Mouse (Mus musculus): Measurements from ENCODE around the gene Hif3a. TPM values are rescaled to one million over a fixed set of nuclear protein-coding genes. Genes with fewer than 3 reads are reported as not detected.

The Hif3a gene
- total and polyA plus RNA-seq, 2 experiments from 2014 or later: 3.4 to 22.1 TPM

- no peak overlapping the region for H3K4me3 ChIP-seq (ENCODE audit: low read length)
- no peaks in the 10 kb centered on the region for H3K27me3 ChIP-seq (ENCODE audit: insufficient read depth, low read length)
- no peak for TF ChIP-seq CTCF (IDR thresholded peaks at IDR 0.05; ENCODE audit: low read depth)
- no peak for DNase-seq (ENCODE audit: low spot score)
- WGBS: 64% methylated on average over 7 of the region's 7 CpGs
- H3K4me1 ChIP-seq (ENCODE audit: insufficient read depth, low read length): peaks cover 20% of the 10 kb centered on the region
- no peak overlapping the region for H3K4me2 ChIP-seq (ENCODE audit: low read depth, low read length)
- no peak for ATAC-seq
- peaks cover under 1% of the 10 kb centered on the region; the same call in 1 of the 2 replicates for H3K36me3 ChIP-seq (ENCODE audit: insufficient read depth, low read length)
- H3K27ac ChIP-seq: no peak overlapping the region
- H3K9me3 ChIP-seq (ENCODE audit: low read length): no peaks in the 10 kb centered on the region
- H3K9ac ChIP-seq (replicated peaks; ENCODE audit: low read length): no peak overlapping the region
Measured at GRCm38 (mm10) chr7:17028923-17029322, 33.3 kb downstream of the Hif3a start.

GRCm38 (mm10) chr7:17027588-17028343 lies 34.5 kb downstream of the Hif3a start, which contains the start of gene Ppp5c:
TSS of gene Ppp5c (minus strand) at chr7:17027924.
- Histone ChIP-seq H3K4me2 (ENCODE audit: low read depth, low read length) (peak within 1 kb of the TSS; percentile 77), H3K27ac (peak within 1 kb of the TSS; percentile 82), H3K27me3 (ENCODE audit: insufficient read depth, low read length) (no peaks in the 10 kb centered on the region), H3K36me3 (ENCODE audit: insufficient read depth, low read length) (peaks cover 4% of the 10 kb centered on the region; the same call in 1 of the 2 replicates), H3K9me3 (ENCODE audit: low read length) (no peaks in the 10 kb centered on the region), H3K4me1 (ENCODE audit: insufficient read depth, low read length) (peaks cover 20% of the 10 kb centered on the region), H3K4me3 (ENCODE audit: low read length) (peak within 1 kb of the TSS; percentile 83), H3K9ac (replicated peaks; ENCODE audit: low read length) (peak within 1 kb of the TSS; percentile 73)
- ATAC-seq: peak; percentile 88
- peak; percentile 95 for DNase-seq (ENCODE audit: low spot score)
- no peak for TF ChIP-seq CTCF (IDR thresholded peaks at IDR 0.05; ENCODE audit: low read depth)
- under 1% methylated on average over 53 of the region's 58 CpGs for WGBS

- Histone ChIP-seq H3K4me3 (ENCODE audit: low read length) (peak overlapping the region; percentile 83), H3K27me3 (ENCODE audit: insufficient read depth, low read length) (no peaks in the 10 kb centered on the region), H3K36me3 (ENCODE audit: insufficient read depth, low read length) (peaks cover 12% of the 10 kb centered on the region), H3K4me2 (ENCODE audit: low read depth, low read length) (peak overlapping the region; percentile 77), H3K27ac (peak overlapping the region; percentile 82), H3K9ac (replicated peaks; ENCODE audit: low read length) (peak overlapping the region; percentile 73), H3K4me1 (ENCODE audit: insufficient read depth, low read length) (peaks cover 20% of the 10 kb centered on the region), H3K9me3 (ENCODE audit: low read length) (no peaks in the 10 kb centered on the region)
- ATAC-seq (peak; percentile 69), DNase-seq (ENCODE audit: low spot score) (peak; percentile 86)
- peak; percentile 78 for TF ChIP-seq CTCF (IDR thresholded peaks at IDR 0.05; ENCODE audit: low read depth)
- 9% methylated on average over 24 of the region's 24 CpGs for WGBS
Measured at GRCm38 (mm10) chr7:17026710-17027587, 35.3 kb downstream of the Hif3a start.

- Histone ChIP-seq H3K27ac (no peak overlapping the region; the same call in 1 of the 2 replicates), H3K4me3 (ENCODE audit: low read length) (peak overlapping the region; percentile 83; the same call in 1 of the 2 replicates), H3K9ac (replicated peaks; ENCODE audit: low read length) (0 out of 2 replicates have a peak overlapping the region, but pooled peaks have one; percentile 73), H3K4me1 (ENCODE audit: insufficient read depth, low read length) (peaks cover 20% of the 10 kb centered on the region), H3K4me2 (ENCODE audit: low read depth, low read length) (peak overlapping the region; percentile 77), H3K27me3 (ENCODE audit: insufficient read depth, low read length) (no peaks in the 10 kb centered on the region), H3K36me3 (ENCODE audit: insufficient read depth, low read length) (peaks cover 21% of the 10 kb centered on the region), H3K9me3 (ENCODE audit: low read length) (no peaks in the 10 kb centered on the region)
- DNase-seq (ENCODE audit: low spot score) (no peak), ATAC-seq (no peak)
- TF ChIP-seq CTCF (IDR thresholded peaks at IDR 0.05; ENCODE audit: low read depth): no peak
- 74% methylated on average over 9 of the region's 9 CpGs for WGBS
Measured at GRCm38 (mm10) chr7:17025896-17026622, 36.2 kb downstream of the Hif3a start.

GRCm38 (mm10) chr7:17025505-17025894 lies 36.7 kb downstream of the Hif3a start:
- Histone ChIP-seq H3K9ac (replicated peaks; ENCODE audit: low read length) (no peak overlapping the region), H3K4me3 (ENCODE audit: low read length) (no peak overlapping the region), H3K27ac (no peak overlapping the region), H3K4me2 (ENCODE audit: low read depth, low read length) (peak overlapping the region; percentile 77; the same call in 1 of the 2 replicates), H3K27me3 (ENCODE audit: insufficient read depth, low read length) (no peaks in the 10 kb centered on the region), H3K4me1 (ENCODE audit: insufficient read depth, low read length) (peaks cover 20% of the 10 kb centered on the region), H3K36me3 (ENCODE audit: insufficient read depth, low read length) (peaks cover 26% of the 10 kb centered on the region), H3K9me3 (ENCODE audit: low read length) (no peaks in the 10 kb centered on the region)
- DNase-seq (ENCODE audit: low spot score) (no peak), ATAC-seq (no peak)
- TF ChIP-seq CTCF (IDR thresholded peaks at IDR 0.05; ENCODE audit: low read depth): no peak
- 73% methylated on average over 4 of the region's 4 CpGs for WGBS

Measured in hindbrain, postnatal 0 days (tissue).